Mouse (Mus musculus): ENCODE measurements around the gene Stx5a. TPM values are rescaled to one million over a fixed set of nuclear protein-coding genes. Genes with fewer than 3 reads are reported as not detected.
A peak's percentile ranks its signal among the peaks of the same experiment; 100 is the strongest.
"Not testable (repeated sequence)": the region's sequence is repeated elsewhere in the genome, so short reads cannot be mapped to it uniquely, and the experiment has no call there.

Stx5a gene
- polyA plus RNA-seq, 1 experiment from 2014 or later, result 143 TPM

DNA sequence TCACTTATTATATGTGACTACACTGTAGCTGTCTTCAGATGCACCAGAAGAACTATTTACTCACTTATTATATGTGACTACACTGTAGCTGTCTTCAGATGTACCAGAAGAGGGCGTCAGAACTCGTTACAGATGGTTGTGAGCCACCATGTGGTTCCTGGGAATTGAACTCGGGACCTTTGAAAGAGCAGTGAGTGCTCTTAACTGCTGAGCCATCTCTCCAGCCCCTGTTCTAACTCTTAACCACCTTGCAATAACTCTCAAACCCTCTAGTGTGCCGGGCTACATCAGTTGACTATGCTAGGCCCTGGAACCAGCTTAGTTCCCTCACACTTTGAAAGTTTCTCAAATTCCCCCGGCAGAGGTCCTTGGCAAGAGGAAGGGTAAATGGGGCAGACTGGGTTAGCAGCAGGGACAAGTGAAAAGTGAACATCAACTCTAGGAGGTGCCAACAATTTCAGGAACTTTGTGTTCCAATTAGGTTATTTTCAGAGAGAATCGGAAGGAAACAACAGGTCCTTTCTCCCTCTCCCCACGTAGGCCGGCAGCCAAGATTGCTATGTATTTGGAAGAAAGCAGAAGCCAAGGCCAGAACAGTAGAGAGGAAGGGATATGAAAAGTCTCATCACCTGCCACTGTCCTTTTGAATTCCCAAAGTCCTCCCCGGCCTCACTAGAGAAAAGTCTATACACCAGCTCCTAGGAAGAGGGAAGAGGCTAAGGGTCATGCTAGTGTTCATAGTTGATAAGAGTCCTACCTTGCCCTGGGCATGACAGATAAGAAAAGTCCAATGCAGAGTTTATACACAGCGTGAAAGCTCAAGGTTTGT, 26.3 kb upstream of the Stx5a start:
- no peak for TF ChIP-seq EP300 (IDR thresholded peaks at IDR 0.05)
- TF ChIP-seq CTCF (IDR thresholded peaks at IDR 0.05), result peak; percentile 35
- H3K9ac ChIP-seq (replicated peaks; ENCODE audit: low read depth), result no peak overlapping the region
- DNase-seq (ENCODE audit: low spot score), result no peak
- no peak for ATAC-seq
- H3K9me3 ChIP-seq (ENCODE audit: low read length), result no peaks in the 10 kb centered on the region
- H3K36me3 ChIP-seq (ENCODE audit: insufficient read depth, low read length), result peaks cover 9% of the 10 kb centered on the region; the same call in 1 of the 2 replicates
- no peak overlapping the region for H3K4me2 ChIP-seq (replicated peaks; ENCODE audit: low read depth, low read length)
- 61% methylated on average over 10 of the region's 10 CpGs for WGBS
- H3K4me3 ChIP-seq (ENCODE audit: low read depth, low read length), result no peak overlapping the region
- no peak overlapping the region for H3K27ac ChIP-seq (ENCODE audit: low read length)
- H3K4me1 ChIP-seq (ENCODE audit: insufficient read depth, low read depth, low read length), result peaks cover 18% of the 10 kb centered on the region; the same call in 1 of the 2 replicates
- H3K27me3 ChIP-seq (replicated peaks; ENCODE audit: insufficient read depth, low read length), result no peaks in the 10 kb centered on the region

DNA sequence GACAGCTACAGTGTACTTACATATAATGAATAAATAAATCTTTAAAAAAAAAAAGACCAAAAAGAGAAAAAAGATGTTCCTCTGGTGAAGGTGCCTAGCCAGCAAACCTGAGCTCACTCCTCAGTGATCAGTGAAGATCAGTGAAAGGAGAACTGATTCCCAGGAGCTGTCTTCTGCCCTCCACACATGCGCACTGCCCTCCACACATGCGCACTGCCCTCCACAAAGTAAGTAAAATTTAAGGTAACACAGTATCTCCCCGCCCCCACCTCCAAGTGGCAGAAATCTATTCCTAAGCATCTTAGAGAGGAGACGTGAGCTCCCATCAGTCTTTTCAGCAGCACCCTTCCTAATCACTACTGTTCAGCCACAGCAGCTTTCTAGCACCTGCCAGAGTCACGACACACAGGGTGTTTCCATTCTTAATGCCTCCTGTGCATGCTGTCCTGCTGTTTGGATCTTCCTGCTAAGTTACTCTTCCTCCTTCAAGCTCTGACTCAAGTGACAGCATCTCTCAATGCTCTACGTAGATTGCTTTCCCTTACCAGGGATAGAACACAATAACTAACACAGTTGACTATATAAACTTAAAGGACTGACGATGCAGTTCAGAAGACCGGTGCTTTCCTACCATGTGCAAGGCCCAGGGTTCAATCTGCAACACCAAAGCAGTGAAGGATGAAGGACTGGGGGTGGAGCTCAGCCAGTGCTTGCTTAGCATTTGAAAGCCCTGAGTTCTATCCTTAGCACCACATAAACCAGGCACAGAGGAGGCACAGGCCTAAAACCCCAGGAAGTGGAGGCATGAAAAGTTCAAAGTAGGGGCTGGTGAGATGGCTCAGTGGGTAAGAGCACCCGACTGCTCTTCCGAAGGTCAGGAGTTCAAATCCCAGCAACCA, 25.1 kb upstream of the Stx5a start:
- no peak overlapping the region for H3K27ac ChIP-seq (ENCODE audit: low read length)
- no peak for TF ChIP-seq CTCF (IDR thresholded peaks at IDR 0.05)
- no peak for TF ChIP-seq EP300 (IDR thresholded peaks at IDR 0.05)
- H3K9ac ChIP-seq (replicated peaks; ENCODE audit: low read depth), result no peak overlapping the region
- peaks cover 5% of the 10 kb centered on the region; the same call in 1 of the 2 replicates for H3K36me3 ChIP-seq (ENCODE audit: insufficient read depth, low read length)
- peaks cover 8% of the 10 kb centered on the region; the same call in 1 of the 2 replicates for H3K4me1 ChIP-seq (ENCODE audit: insufficient read depth, low read depth, low read length)
- no peak for DNase-seq (ENCODE audit: low spot score)
- 83% methylated on average over 10 of the region's 10 CpGs for WGBS
- no peaks in the 10 kb centered on the region for H3K9me3 ChIP-seq (ENCODE audit: low read length)
- no peaks in the 10 kb centered on the region for H3K27me3 ChIP-seq (replicated peaks; ENCODE audit: insufficient read depth, low read length)
- ATAC-seq, result no peak
- no peak overlapping the region for H3K4me3 ChIP-seq (ENCODE audit: low read depth, low read length)
- no peak overlapping the region for H3K4me2 ChIP-seq (replicated peaks; ENCODE audit: low read depth, low read length)

- no peak for ATAC-seq
Observed at GRCm38 (mm10) chr19:8716767-8717475, 24.3 kb upstream of the Stx5a start.

GRCm38 (mm10) chr19:8718357-8718756, 22.9 kb upstream of the Stx5a start:
- Histone ChIP-seq H3K4me3 (ENCODE audit: low read depth, low read length) (no peak overlapping the region), H3K27me3 (replicated peaks; ENCODE audit: insufficient read depth, low read length) (no peaks in the 10 kb centered on the region), H3K4me2 (replicated peaks; ENCODE audit: low read depth, low read length) (no peak overlapping the region), H3K27ac (ENCODE audit: low read length) (no peak overlapping the region), H3K9ac (replicated peaks; ENCODE audit: low read depth) (no peak overlapping the region), H3K9me3 (ENCODE audit: low read length) (no peaks in the 10 kb centered on the region), H3K4me1 (ENCODE audit: insufficient read depth, low read depth, low read length) (no peaks in the 10 kb centered on the region), H3K36me3 (ENCODE audit: insufficient read depth, low read length) (no peaks in the 10 kb centered on the region)
- DNase-seq (ENCODE audit: low spot score) (peak; percentile 90), ATAC-seq (no peak)
- 62% methylated on average over 3 of the region's 3 CpGs for WGBS
- peak; percentile 91 for TF ChIP-seq CTCF (IDR thresholded peaks at IDR 0.05)
- no peak for TF ChIP-seq EP300 (IDR thresholded peaks at IDR 0.05)

More at GRCm38 (mm10) chr19:8716767-8717475, 24.3 kb upstream of the Stx5a start:
- peaks cover 2% of the 10 kb centered on the region; the same call in 1 of the 2 replicates for H3K4me1 ChIP-seq (ENCODE audit: insufficient read depth, low read depth, low read length)
- H3K27ac ChIP-seq (ENCODE audit: low read length), result no peak overlapping the region
- DNase-seq (ENCODE audit: low spot score), result no peak
- WGBS, result 76% methylated on average over 8 of the region's 10 CpGs
- H3K36me3 ChIP-seq (ENCODE audit: insufficient read depth, low read length), result no peaks in the 10 kb centered on the region
- no peak for TF ChIP-seq EP300 (IDR thresholded peaks at IDR 0.05)
- TF ChIP-seq CTCF (IDR thresholded peaks at IDR 0.05), result no peak
- no peaks in the 10 kb centered on the region for H3K27me3 ChIP-seq (replicated peaks; ENCODE audit: insufficient read depth, low read length)
- no peak overlapping the region for H3K9ac ChIP-seq (replicated peaks; ENCODE audit: low read depth)
- no peak overlapping the region for H3K4me2 ChIP-seq (replicated peaks; ENCODE audit: low read depth, low read length)
- no peak overlapping the region for H3K4me3 ChIP-seq (ENCODE audit: low read depth, low read length)
- H3K9me3 ChIP-seq (ENCODE audit: low read length), result no peaks in the 10 kb centered on the region

DNA sequence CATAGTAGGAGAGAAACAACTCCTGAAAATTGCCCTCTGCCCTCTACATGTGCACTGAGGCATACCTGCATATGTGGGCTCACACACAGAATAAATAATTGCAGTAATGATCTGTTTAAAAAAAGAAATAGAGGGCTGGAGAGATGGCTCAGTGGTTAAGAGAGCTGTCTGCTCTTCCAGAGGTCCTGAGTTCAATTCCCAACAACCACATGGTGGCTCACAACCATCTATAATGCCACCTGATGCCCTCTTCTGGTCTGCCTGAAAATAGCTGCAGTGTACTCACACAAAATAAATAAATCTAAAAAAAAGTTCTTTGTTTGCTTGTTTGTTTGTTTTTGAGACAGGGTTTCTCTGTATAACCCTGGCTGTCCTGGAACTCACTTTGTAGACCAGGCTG, 22.2 kb upstream of the Stx5a start:
- not testable (repeated sequence) for H3K27me3 ChIP-seq (replicated peaks; ENCODE audit: insufficient read depth, low read length); ATAC-seq; H3K4me3 ChIP-seq (ENCODE audit: low read depth, low read length); H3K36me3 ChIP-seq (ENCODE audit: insufficient read depth, low read length); H3K4me1 ChIP-seq (ENCODE audit: insufficient read depth, low read depth, low read length); H3K27ac ChIP-seq (ENCODE audit: low read length); H3K9me3 ChIP-seq (ENCODE audit: low read length); H3K4me2 ChIP-seq (replicated peaks; ENCODE audit: low read depth, low read length); DNase-seq (ENCODE audit: low spot score); H3K9ac ChIP-seq (replicated peaks; ENCODE audit: low read depth)
- TF ChIP-seq CTCF (IDR thresholded peaks at IDR 0.05), result peak; percentile 39

All from lung, postnatal 0 days (tissue).